8 mouse cellular contexts compared by ENCODE assay signal in genomic region chr16:64770521-64771430, GRCm38 (mm10). TPM values are rescaled to one million over a fixed set of nuclear protein-coding genes. Genes with fewer than 3 reads are reported as not detected.
DNase-seq lines count a peak whose midpoint lies in the region; ATAC-seq and TF ChIP-seq lines count a peak whose summit lies in the region.

TSS of gene 4930453N24Rik (minus strand) at chr16:64771161.

- H3K4me2 ChIP-seq in forebrain, embryonic 14.5 days (ENCODE audit: low read length), result peak within 1 kb of the TSS; percentile 60

- peaks cover 5% of the 10 kb centered on the region for H3K4me1 ChIP-seq in forebrain, embryonic 14.5 days (ENCODE audit: control insufficient read depth, insufficient read depth, low read length)
- peaks cover 2% of the 10 kb centered on the region for H3K4me1 ChIP-seq in lung, adult 2 months (ENCODE audit: control insufficient read depth, insufficient read depth, low read length)

- TF ChIP-seq POLR2A in lung, adult 2 months (IDR thresholded peaks at IDR 0.05; ENCODE audit: borderline replicate concordance, extremely low read depth, low read depth, low read length), result peak; percentile 75; the same call in 1 of the 2 replicates

- intact Hi-C loops in heart, postnatal 25 days (cut with DNase I), result loop anchor here (2.0 to 10.0 kb wide), 3 partner anchors 80 to 1916 kb away; partner anchors contain the start of genes Cggbp1, Pros1 and Zfp654

- H3K9me3 ChIP-seq in forebrain, embryonic 14.5 days (replicated peaks; ENCODE audit: control insufficient read depth, low read length), result no peaks in the 10 kb centered on the region

- DNase-seq in ES-CJ7 (ENCODE audit: low read depth, low spot score), result peak; percentile 97
- peak; percentile 84 for DNase-seq in cerebellum, adult 11 months
- DNase-seq in forebrain, embryonic 14.5 days (ENCODE audit: low spot score), result peak; percentile 95
- DNase-seq in heart, postnatal 25 days (ENCODE audit: low spot score), result peak; percentile 72
- peak; percentile 76 to 87 for DNase-seq in layer of hippocampus, adult 18-20 months (ENCODE audit: low spot score in 2 of 2)
- DNase-seq in lung, adult 2 months, result peak; percentile 85
- DNase-seq in thymus, adult 18-20 months, result peak; percentile 65 to 72

- H3K36me3 ChIP-seq in forebrain, embryonic 14.5 days (ENCODE audit: control insufficient read depth, insufficient read depth, low read length), result 0 out of 2 replicates have a peak, but pooled peaks cover 9% of the 10 kb centered on the region

- peak; percentile 97 for ATAC-seq in forebrain, embryonic 14.5 days
- peak; percentile 93 for ATAC-seq in neutrophil, adult 5-6 weeks (ENCODE audit: extremely low read depth, insufficient number of reproducible peaks, low FRiP score, poor library complexity, severe bottlenecking)

- peak within 1 kb of the TSS; percentile 81 for H3K4me3 ChIP-seq in forebrain, embryonic 14.5 days (ENCODE audit: low read depth, low read length)
- peak within 1 kb of the TSS; percentile 50 for H3K4me3 ChIP-seq in lung, adult 2 months (replicated peaks; ENCODE audit: extremely low read depth, low read depth, low read length)

- no peaks in the 10 kb centered on the region for H3K27me3 ChIP-seq in forebrain, embryonic 14.5 days (replicated peaks; ENCODE audit: control insufficient read depth, insufficient read depth, low read length)

- peak within 1 kb of the TSS; percentile 87 for H3K27ac ChIP-seq in forebrain, embryonic 14.5 days (ENCODE audit: low read depth, low read length)

- H3K9ac ChIP-seq in forebrain, embryonic 14.5 days (ENCODE audit: low read length), result peak within 1 kb of the TSS; percentile 86

- no peak for TF ChIP-seq CTCF in lung, adult 2 months (IDR thresholded peaks at IDR 0.05; ENCODE audit: insufficient read depth, low read length)

- 2% methylated on average over 72 of the region's 72 CpGs for WGBS in forebrain, embryonic 14.5 days
- WGBS in lung, adult 2 months, result 3% methylated on average over 72 of the region's 72 CpGs

RNA-seq across cellular contexts. Expression of gene 4930453N24Rik, which starts in this region (rescaled TPM):
- polyA plus RNA-seq in forebrain, embryonic 14.5 days (2014; fragmentation: Nextera tagmentation; extraction: Ambion mirVana), result 29.9 and 31.5 TPM in 2 replicates
- 10 to 100 TPM; 22.3 to 23.8 TPM for total RNA-seq in heart, postnatal 25 days (2021)
- total RNA-seq in layer of hippocampus, adult 18-20 months (2021), result 10 to 100 TPM; 21.7 to 22.0 TPM
- polyA plus RNA-seq in lung, adult 2 months (2012; rRNA removed), result 2.8 and 4.0 TPM in 2 replicates
- total RNA-seq in neutrophil, adult 5-6 weeks (2017), result 24.7 and 27.4 TPM in 2 replicates

Comparison
In these comparisons a context has a peak if more than half of its experiments do, and no peak if none do; other contexts are left out.
1. Peak in every context shown above with its lines: DNase-seq, ATAC-seq, H3K4me3 ChIP-seq and H3K27ac ChIP-seq.